Mouse (Mus musculus) forebrain, embryonic 11.5 days (tissue): ENCODE data around the gene Angel2. TPM values are rescaled to one million over a fixed set of nuclear protein-coding genes. Genes with fewer than 3 reads are reported as not detected.

Experiments used
- ATAC-seq: fragments of 200-750 bp; cut with Nextera tagmentation; replicated peaks from 2 replicates; pipeline ENCODE4 v1.8.0; 2017; ENCODE audit warnings: moderate TSS enrichment; ENCODE audit not compliant: low FRiP score
- DNase-seq: peaks from one replicate; pipeline ENCODE4 v3.0.0-alpha.2; 2017; ENCODE audit warnings: low spot score
- H3K27ac ChIP-seq: fragments of 300-500 bp; sonication (generic); 2 replicates; pipeline ENCODE4 v1.5.1; 2014; ENCODE audit warnings: low read depth, low read length
- H3K27me3 ChIP-seq: fragments of 300-500 bp; sonication (generic); 2 replicates; pipeline ENCODE4 v1.6.1; 2014; ENCODE audit warnings: mild to moderate bottlenecking, low read length, mixed read lengths; ENCODE audit not compliant: control insufficient read depth, insufficient read depth
- H3K36me3 ChIP-seq: fragments of 300-500 bp; sonication (generic); 2 replicates; pipeline ENCODE4 v1.6.1; 2014; ENCODE audit warnings: mild to moderate bottlenecking, low read length, moderate library complexity, mixed read lengths; ENCODE audit not compliant: control insufficient read depth, insufficient read depth
- H3K4me1 ChIP-seq: fragments of 300-500 bp; sonication (generic); replicated peaks from 2 replicates; pipeline ENCODE4 v1.6.1; 2014; ENCODE audit warnings: low read length, mixed read lengths; ENCODE audit not compliant: control insufficient read depth, insufficient read depth
- H3K4me2 ChIP-seq: fragments of 300-500 bp; sonication (generic); 2 replicates; pipeline ENCODE4 v1.6.1; 2014; ENCODE audit warnings: low read depth, mild to moderate bottlenecking, low read length, moderate library complexity, mixed read lengths; ENCODE audit not compliant: severe bottlenecking
- H3K4me3 ChIP-seq: fragments of 300-500 bp; sonication (generic); 2 replicates; pipeline ENCODE4 v1.5.1; 2014; ENCODE audit warnings: low read depth, low read length
- H3K9ac ChIP-seq: fragments of 300-500 bp; sonication (generic); 2 replicates; pipeline ENCODE4 v1.6.1; 2014; ENCODE audit warnings: low read length
- H3K9me3 ChIP-seq: fragments of 300-500 bp; sonication (generic); 2 replicates; pipeline ENCODE4 v1.6.1; 2016; ENCODE audit warnings: low read length, mixed read lengths; ENCODE audit not compliant: control insufficient read depth
- WGBS: fragments of 180-500 bp; shearing (Covaris S2); extraction: QIAGEN DNeasy Blood & Tissue Kit; methylation state at CpG from one replicate; pipeline ENCODE4 v1.1.7; 2014; 5-methylcytosine and 5-hydroxymethylcytosine counted together
- polyA plus RNA-seq: library from polyadenylated mRNA; unstranded; fragments of >200 nt; fragmentation: Nextera tagmentation; extraction: Ambion mirVana; gene quantifications from 2 replicates; pipeline ENCODE4 v1.2.1, GENCODE M21; 2014

Gene Angel2
- polyA plus RNA-seq, 1 experiment from 2014 or later, result 58.3 TPM

- H3K27ac ChIP-seq, result no peak overlapping the region
- H3K9ac ChIP-seq, result no peak overlapping the region
- 76% methylated on average over 8 of the region's 8 CpGs for WGBS
- ATAC-seq, result no peak
- DNase-seq, result no peak
- no peak overlapping the region for H3K4me3 ChIP-seq
- H3K4me1 ChIP-seq, result no peaks in the 10 kb centered on the region
- H3K9me3 ChIP-seq, result no peaks in the 10 kb centered on the region
- no peak overlapping the region for H3K4me2 ChIP-seq
- no peaks in the 10 kb centered on the region for H3K36me3 ChIP-seq
- H3K27me3 ChIP-seq, result no peaks in the 10 kb centered on the region
Observed at GRCm38 (mm10) chr1:190919725-190920469, 5.0 kb upstream of the Angel2 start.

GRCm38 (mm10) chr1:190927311-190927710 lies 2.4 kb downstream of the Angel2 start:
- H3K9ac ChIP-seq, result no peak overlapping the region
- H3K4me1 ChIP-seq, result no peaks in the 10 kb centered on the region; the same call in 1 of the 2 replicates
- no peaks in the 10 kb centered on the region for H3K9me3 ChIP-seq
- WGBS, result 95% methylated on average over 3 of the region's 3 CpGs
- ATAC-seq (no peak), DNase-seq (no peak)
- no peaks in the 10 kb centered on the region for H3K27me3 ChIP-seq
- H3K4me2 ChIP-seq, result no peak overlapping the region
- H3K4me3 ChIP-seq, result no peak overlapping the region
- no peak overlapping the region for H3K27ac ChIP-seq
- H3K36me3 ChIP-seq, result no peaks in the 10 kb centered on the region

- peak overlapping the region; percentile 93 for H3K9ac ChIP-seq
- peak overlapping the region; percentile 97; the same call in 1 of the 2 replicates for H3K27ac ChIP-seq
- ATAC-seq (peak; percentile 18; the same call in 1 of the 2 replicates), DNase-seq (no peak)
- no peaks in the 10 kb centered on the region for H3K27me3 ChIP-seq
- 26% methylated on average over 16 of the region's 16 CpGs for WGBS
- no peaks in the 10 kb centered on the region for H3K36me3 ChIP-seq
- H3K4me3 ChIP-seq, result peak overlapping the region; percentile 70
- peak overlapping the region; percentile 79 for H3K4me2 ChIP-seq
- H3K9me3 ChIP-seq, result no peaks in the 10 kb centered on the region
- H3K4me1 ChIP-seq, result no peaks in the 10 kb centered on the region; the same call in 1 of the 2 replicates
Observed at GRCm38 (mm10) chr1:190927751-190928369, 2.9 kb downstream of the Angel2 start.

- Histone ChIP-seq H3K4me1 (no peaks in the 10 kb centered on the region; the same call in 1 of the 2 replicates), H3K27me3 (no peaks in the 10 kb centered on the region), H3K9ac (peak overlapping the region; percentile 93), H3K9me3 (no peaks in the 10 kb centered on the region), H3K4me2 (peak overlapping the region; percentile 79), H3K27ac (peak overlapping the region; percentile 97), H3K36me3 (no peaks in the 10 kb centered on the region), H3K4me3 (peak overlapping the region; percentile 70)
- WGBS, result under 1% methylated on average over 64 of the region's 79 CpGs
- DNase-seq, result peak; percentile 98
- peak; percentile 97 for ATAC-seq
Observed at GRCm38 (mm10) chr1:190928370-190929009, 3.6 kb downstream of the Angel2 start.

GRCm38 (mm10) chr1:190929010-190929695 lies 4.2 kb downstream of the Angel2 start:
- ATAC-seq (no peak), DNase-seq (no peak)
- 11% methylated on average over 24 of the region's 27 CpGs for WGBS
- H3K27me3 ChIP-seq, result no peaks in the 10 kb centered on the region
- no peaks in the 10 kb centered on the region for H3K9me3 ChIP-seq
- peak overlapping the region; percentile 97 for H3K27ac ChIP-seq
- peak overlapping the region; percentile 79 for H3K4me2 ChIP-seq
- H3K9ac ChIP-seq, result peak overlapping the region; percentile 93
- H3K36me3 ChIP-seq, result no peaks in the 10 kb centered on the region
- H3K4me1 ChIP-seq, result no peaks in the 10 kb centered on the region; the same call in 1 of the 2 replicates
- H3K4me3 ChIP-seq, result peak overlapping the region; percentile 70

GRCm38 (mm10) chr1:190930181-190930580 lies 5.3 kb downstream of the Angel2 start:
- DNase-seq, result no peak
- H3K4me2 ChIP-seq, result no peak overlapping the region
- WGBS, result 88% methylated on average over 6 of the region's 6 CpGs
- no peak overlapping the region for H3K9ac ChIP-seq
- no peak overlapping the region for H3K27ac ChIP-seq
- H3K4me1 ChIP-seq, result no peaks in the 10 kb centered on the region; the same call in 1 of the 2 replicates
- no peak for ATAC-seq
- no peak overlapping the region for H3K4me3 ChIP-seq
- H3K36me3 ChIP-seq, result no peaks in the 10 kb centered on the region
- H3K9me3 ChIP-seq, result no peaks in the 10 kb centered on the region
- no peaks in the 10 kb centered on the region for H3K27me3 ChIP-seq

GRCm38 (mm10) chr1:190939803-190940202 lies 14.9 kb downstream of the Angel2 start:
- no peak overlapping the region for H3K9ac ChIP-seq
- H3K4me2 ChIP-seq, result no peak overlapping the region
- no peaks in the 10 kb centered on the region for H3K9me3 ChIP-seq
- peaks cover 4% of the 10 kb centered on the region for H3K36me3 ChIP-seq
- no peak for ATAC-seq
- no peak for DNase-seq
- no peak overlapping the region for H3K4me3 ChIP-seq
- no peak overlapping the region for H3K27ac ChIP-seq
- no peaks in the 10 kb centered on the region for H3K4me1 ChIP-seq
- 83% methylated on average over 7 of the region's 7 CpGs for WGBS
- H3K27me3 ChIP-seq, result no peaks in the 10 kb centered on the region

GRCm38 (mm10) chr1:190944109-190944760 lies 19.3 kb downstream of the Angel2 start:
- Histone ChIP-seq H3K9ac (no peak overlapping the region), H3K36me3 (peaks cover 4% of the 10 kb centered on the region), H3K4me2 (no peak overlapping the region), H3K4me3 (no peak overlapping the region), H3K4me1 (no peaks in the 10 kb centered on the region), H3K9me3 (no peaks in the 10 kb centered on the region), H3K27ac (no peak overlapping the region), H3K27me3 (no peaks in the 10 kb centered on the region)
- DNase-seq (peak; percentile 80), ATAC-seq (peak; percentile 69)
- WGBS, result 53% methylated on average over 6 of the region's 6 CpGs
